10 mouse cellular contexts compared by ENCODE assay signal in the genomic region with DNA sequence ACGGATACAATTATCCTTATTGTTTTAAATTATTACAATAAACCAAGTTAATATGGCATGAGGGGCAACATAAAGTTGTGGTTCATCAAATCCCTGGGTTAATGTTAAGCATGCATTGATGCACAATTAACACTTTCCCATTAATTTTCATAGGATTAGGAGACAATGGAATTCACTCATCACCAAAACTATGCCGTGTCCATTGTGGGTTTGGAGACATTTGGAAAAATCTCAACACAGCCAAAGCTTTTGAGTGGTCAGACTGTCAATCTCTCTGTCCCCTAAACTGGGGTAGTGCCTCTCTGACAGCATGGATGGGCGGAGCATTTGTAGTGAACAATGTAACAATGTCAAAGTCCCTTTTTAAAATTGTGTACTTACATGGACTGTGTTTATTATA. TPM values are rescaled to one million over a fixed set of nuclear protein-coding genes. Genes with fewer than 3 reads are reported as not detected.
DNase-seq lines count a peak whose midpoint lies in the region; ATAC-seq lines count a peak whose summit lies in the region.
"Had no signal": no experiment of that assay in that cellular context is flagged by ENCODE, and none has a peak within 500 bp of the region (broad histone marks: within the 10 kb centered on the region; RNA-seq: fewer than 3 reads in every experiment).

No protein-coding gene starts in this region.

- no peaks in the 10 kb centered on the region for H3K36me3 ChIP-seq in kidney, embryonic 14.5 days (ENCODE audit: control insufficient read depth, insufficient read depth, low read length)
- H3K36me3 ChIP-seq in hindbrain, embryonic 12.5 days: no peaks in the 10 kb centered on the region
- H3K36me3 ChIP-seq in midbrain, embryonic 13.5 days: no peaks in the 10 kb centered on the region

- H3K9me3 ChIP-seq in kidney, embryonic 14.5 days (ENCODE audit: control insufficient read depth, low read length): no peaks in the 10 kb centered on the region
- no peaks in the 10 kb centered on the region for H3K9me3 ChIP-seq in hindbrain, embryonic 12.5 days (replicated peaks)
- no peaks in the 10 kb centered on the region for H3K9me3 ChIP-seq in midbrain, embryonic 13.5 days

- H3K4me3 ChIP-seq in kidney, embryonic 14.5 days (ENCODE audit: low read length): no peak overlapping the region
- H3K4me3 ChIP-seq in hindbrain, embryonic 12.5 days: peak overlapping the region; percentile 94
- H3K4me3 ChIP-seq in midbrain, embryonic 13.5 days (replicated peaks): peak overlapping the region; percentile 93

- peak overlapping the region; percentile 76; the same call in 1 of the 2 replicates for H3K4me2 ChIP-seq in kidney, embryonic 14.5 days (replicated peaks; ENCODE audit: low read depth, low read length)
- peak overlapping the region; percentile 76 for H3K4me2 ChIP-seq in hindbrain, embryonic 12.5 days (replicated peaks)
- H3K4me2 ChIP-seq in midbrain, embryonic 13.5 days (replicated peaks): peak overlapping the region; percentile 87

- H3K9ac ChIP-seq in kidney, embryonic 14.5 days (ENCODE audit: low read depth, low read length): no peak overlapping the region
- no peak overlapping the region for H3K9ac ChIP-seq in hindbrain, embryonic 12.5 days
- 0 out of 2 replicates have a peak overlapping the region, but pooled peaks have one; percentile 99 for H3K9ac ChIP-seq in midbrain, embryonic 13.5 days (replicated peaks)

- intact Hi-C loops in gastrocnemius, postnatal 14 days (cut with DNase I; ENCODE audit: low total_unique reads): no loop called here

- H3K27ac ChIP-seq in kidney, embryonic 14.5 days (ENCODE audit: low read depth, low read length): no peak overlapping the region
- H3K27ac ChIP-seq in hindbrain, embryonic 12.5 days: 0 out of 2 replicates have a peak overlapping the region, but pooled peaks have one; percentile 93
- H3K27ac ChIP-seq in midbrain, embryonic 13.5 days: no peak overlapping the region

- WGBS in kidney, embryonic 14.5 days: 69% methylated on average over 3 of the region's 3 CpGs
- 44% methylated on average over 3 of the region's 3 CpGs for WGBS in hindbrain, embryonic 12.5 days
- 30% methylated on average over 3 of the region's 3 CpGs for WGBS in midbrain, embryonic 13.5 days

- no peak for ATAC-seq in kidney, embryonic 14.5 days (ENCODE audit: low FRiP score, low TSS enrichment)
- no peak for ATAC-seq in hindbrain, embryonic 12.5 days (ENCODE audit: low FRiP score)
- ATAC-seq in midbrain, embryonic 13.5 days: no peak

- DNase-seq in kidney, postnatal 36 days: no peak
- DNase-seq in c-Kit-positive CD71-positive TER-119-negative erythroid progenitor cells, embryonic 14.5 days (ENCODE audit: low read depth): peak; percentile 21
- no peak for DNase-seq in urinary bladder, postnatal 14 days (ENCODE audit: low spot score)
- DNase-seq in cerebellum, adult 8-10 months: no peak
- DNase-seq in gastrocnemius, postnatal 14 days: no peak
- DNase-seq: cerebellum, adult 11 months had no signal

- peaks cover 14% of the 10 kb centered on the region; the same call in 1 of the 2 replicates for H3K4me1 ChIP-seq in kidney, embryonic 14.5 days (ENCODE audit: control insufficient read depth, insufficient read depth, low read length)
- peaks cover 40% of the 10 kb centered on the region for H3K4me1 ChIP-seq in hindbrain, embryonic 12.5 days
- peaks cover 44% of the 10 kb centered on the region for H3K4me1 ChIP-seq in midbrain, embryonic 13.5 days (replicated peaks)

- no peaks in the 10 kb centered on the region for H3K27me3 ChIP-seq in kidney, embryonic 14.5 days (ENCODE audit: control insufficient read depth, insufficient read depth, low read length)
- H3K27me3 ChIP-seq in hindbrain, embryonic 12.5 days: no peaks in the 10 kb centered on the region
- H3K27me3 ChIP-seq in midbrain, embryonic 13.5 days: 0 out of 2 replicates have a peak, but pooled peaks cover 2% of the 10 kb centered on the region
- H3K27me3 ChIP-seq: Patski had no signal

RNA-seq across cellular contexts. Expression of gene Msi2, which starts 1.3 kb away (rescaled TPM):
- polyA plus RNA-seq in kidney, embryonic 14.5 days (2014; fragmentation: Nextera tagmentation; extraction: Ambion mirVana): 30.8 and 50.4 TPM in 2 replicates
- polyA plus RNA-seq in hindbrain, embryonic 12.5 days (2016; fragmentation: Nextera tagmentation; extraction: Ambion mirVana): 34.8 and 35.9 TPM in 2 replicates
- polyA plus RNA-seq in midbrain, embryonic 13.5 days (2015; fragmentation: Nextera tagmentation; extraction: Ambion mirVana): 38.5 and 41.0 TPM in 2 replicates
- total RNA-seq in gastrocnemius, postnatal 14 days (2021): 100 to 1,000 TPM; 156 to 165 TPM
